Mouse (Mus musculus): ENCODE results near the gene Tppp. TPM values are rescaled to one million over a fixed set of nuclear protein-coding genes. Genes with fewer than 3 reads are reported as not detected.

The Tppp gene
- 3.8 TPM for polyA plus RNA-seq (2014; fragmentation: Illumina TruSeq; extraction: RNeasy Lipid Tissue Mini Kit (QIAGEN cat#74804); ENCODE audit: low read depth, low replicate concordance)

DNA sequence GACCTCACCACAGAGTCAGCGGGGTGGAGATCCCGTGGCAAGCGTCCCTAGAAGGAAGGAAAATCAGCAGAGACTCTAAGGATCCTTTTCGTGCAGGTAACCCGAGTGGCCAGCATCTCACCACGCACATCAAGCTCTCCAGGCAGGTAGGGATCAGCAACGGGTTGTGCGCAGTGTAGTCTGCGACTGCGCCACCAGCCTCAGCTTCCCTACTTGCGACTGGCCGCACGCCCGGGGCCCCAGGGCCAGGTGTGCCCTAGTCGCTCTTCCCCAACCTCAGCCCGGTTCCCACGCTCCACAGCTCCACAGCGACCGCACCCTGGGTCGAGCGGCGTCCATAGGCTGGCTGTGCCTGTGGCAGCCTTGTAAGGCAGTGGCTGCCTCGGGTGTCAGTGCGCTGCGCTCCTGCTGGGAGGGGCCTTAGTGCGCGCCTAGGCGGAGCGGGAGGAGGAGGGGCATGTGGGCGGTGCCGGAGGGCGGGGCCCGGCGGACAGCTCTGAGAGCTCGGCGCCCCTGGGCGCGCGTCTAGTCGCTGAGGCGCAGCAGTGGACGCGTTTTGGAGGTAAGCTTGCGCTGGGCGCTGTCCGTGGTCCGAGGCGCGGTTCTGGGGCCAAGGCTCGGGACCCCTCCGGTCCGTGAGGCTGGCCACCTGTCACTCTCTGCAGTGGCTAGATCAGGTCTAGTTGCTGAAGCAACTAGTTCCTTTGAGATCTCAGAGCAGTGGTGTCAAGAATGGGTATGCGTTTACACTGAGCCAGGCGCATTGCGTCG is at the start of gene Tppp:
Gene Tppp, plus strand, starts transcription at position 460 of the 771 bp plus-strand sequence.

DNA sequence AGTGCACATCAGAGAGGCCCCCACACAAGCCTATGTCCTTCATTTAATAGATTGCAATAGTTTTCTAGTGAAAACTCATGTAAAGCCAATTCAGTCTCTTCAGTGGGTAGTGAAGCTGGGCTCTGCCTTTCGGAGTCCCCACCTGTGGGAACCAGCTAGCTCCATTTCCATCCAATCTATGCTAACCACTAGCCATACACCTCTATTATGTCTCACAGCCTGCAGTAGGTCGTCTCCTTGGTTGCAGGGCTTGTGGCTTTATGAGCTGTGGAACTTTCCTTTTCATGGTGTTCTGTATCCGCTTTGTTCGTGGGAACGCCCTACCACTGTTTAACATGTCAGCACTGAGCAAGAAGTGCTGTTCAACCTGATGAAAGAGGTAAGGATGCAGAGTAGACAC is 45.7 kb upstream of the Tppp start, which contains the start of gene Zdhhc11:
Gene Zdhhc11, plus strand, starts transcription at position 301 of the 400 bp plus-strand sequence.

GRCm38 (mm10) chr13:74061613-74062377 is 52.6 kb downstream of the Tppp start, which contains the start of gene Cep72:
Cep72 (minus strand) TSS chr13:74062299.

Other genes with a start within 250 kb of the Tppp start
- gene Nkd2, start 161.8 kb upstream of the Tppp start, polyA plus RNA-seq (2014; fragmentation: Illumina TruSeq; extraction: RNeasy Lipid Tissue Mini Kit (QIAGEN cat#74804); ENCODE audit: low read depth, low replicate concordance) = 0.53 TPM
- gene Trip13, start 71.6 kb upstream of the Tppp start, polyA plus RNA-seq (2014; fragmentation: Illumina TruSeq; extraction: RNeasy Lipid Tissue Mini Kit (QIAGEN cat#74804); ENCODE audit: low read depth, low replicate concordance) = 0.97 TPM
- 12.2 TPM for gene Brd9, start 71.6 kb upstream of the Tppp start, polyA plus RNA-seq (2014; fragmentation: Illumina TruSeq; extraction: RNeasy Lipid Tissue Mini Kit (QIAGEN cat#74804); ENCODE audit: low read depth, low replicate concordance)
- not detected for gene Zdhhc11, start 45.6 kb upstream of the Tppp start, polyA plus RNA-seq (2014; fragmentation: Illumina TruSeq; extraction: RNeasy Lipid Tissue Mini Kit (QIAGEN cat#74804); ENCODE audit: low read depth, low replicate concordance)
- gene Cep72, start 52.9 kb downstream of the Tppp start, polyA plus RNA-seq (2014; fragmentation: Illumina TruSeq; extraction: RNeasy Lipid Tissue Mini Kit (QIAGEN cat#74804); ENCODE audit: low read depth, low replicate concordance) = 3.6 TPM
- gene Slc9a3, start 112.0 kb downstream of the Tppp start, polyA plus RNA-seq (2014; fragmentation: Illumina TruSeq; extraction: RNeasy Lipid Tissue Mini Kit (QIAGEN cat#74804); ENCODE audit: low read depth, low replicate concordance) = 59.2 TPM
- 34.7 TPM for gene Exoc3, start 199.3 kb downstream of the Tppp start, polyA plus RNA-seq (2014; fragmentation: Illumina TruSeq; extraction: RNeasy Lipid Tissue Mini Kit (QIAGEN cat#74804); ENCODE audit: low read depth, low replicate concordance)

All from kidney, adult 10 weeks (tissue).